Mouse (Mus musculus) adrenal gland, adult 18-20 months (tissue): ENCODE results near the gene Mall. TPM values are rescaled to one million over a fixed set of nuclear protein-coding genes. Genes with fewer than 3 reads are reported as not detected.

Experiments used
- DNase-seq, 2 experiments: peaks; one replicate each; pipeline ENCODE4 v3.0.0; 2021 to 2022; ENCODE audit warnings: low spot score in 2 of 2
- long read RNA-seq, 2 experiments: library from polyadenylated mRNA; stranded (forward); transcript quantifications; one replicate each; pipeline ENCODE4 v2.0.0; 2021
- total RNA-seq, 2 experiments: library from RNA; stranded (reverse); gene quantifications; 1 replicate in 1 of 2; 2 replicates in 1 of 2; pipeline ENCODE4 v1.2.3; 2021

Mall gene
- 1 to 10 TPM; 1.2 to 5.9 TPM for total RNA-seq
- long read RNA-seq, experiment 1, partial matches to known transcripts = 0 of 2 reads
- long read RNA-seq, experiment 1, other reads (novel, unspliced or antisense) = 1 of 2 reads
- long read RNA-seq, experiment 2, partial matches to known transcripts = 0 of 2 reads
- long read RNA-seq, experiment 2, other reads (novel, unspliced or antisense) = 1 of 2 reads

DNA sequence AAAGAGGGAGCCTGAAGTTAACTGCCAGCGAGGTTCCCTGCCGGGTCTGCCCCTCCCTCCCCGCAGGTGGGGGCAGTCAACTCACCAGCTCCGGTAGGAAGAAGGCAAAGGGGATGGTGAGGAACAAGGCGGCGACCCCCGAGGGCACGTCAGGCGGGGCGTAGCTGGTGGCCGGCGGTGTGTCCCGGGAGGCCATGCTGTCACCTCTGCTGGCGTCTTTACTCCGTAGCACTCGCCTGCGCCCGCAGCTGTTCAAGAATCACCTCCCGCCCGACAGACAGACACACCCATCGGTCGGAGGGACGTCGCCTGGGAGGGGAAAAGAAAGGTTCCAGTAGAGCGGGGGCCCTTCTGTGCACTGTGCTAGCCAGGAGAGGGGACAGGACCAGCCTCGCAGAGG, at the start of gene Mall:
Gene Mall (minus strand): TSS at position 262 of the 400 bp plus-strand sequence.
- no peak for DNase-seq

DNA sequence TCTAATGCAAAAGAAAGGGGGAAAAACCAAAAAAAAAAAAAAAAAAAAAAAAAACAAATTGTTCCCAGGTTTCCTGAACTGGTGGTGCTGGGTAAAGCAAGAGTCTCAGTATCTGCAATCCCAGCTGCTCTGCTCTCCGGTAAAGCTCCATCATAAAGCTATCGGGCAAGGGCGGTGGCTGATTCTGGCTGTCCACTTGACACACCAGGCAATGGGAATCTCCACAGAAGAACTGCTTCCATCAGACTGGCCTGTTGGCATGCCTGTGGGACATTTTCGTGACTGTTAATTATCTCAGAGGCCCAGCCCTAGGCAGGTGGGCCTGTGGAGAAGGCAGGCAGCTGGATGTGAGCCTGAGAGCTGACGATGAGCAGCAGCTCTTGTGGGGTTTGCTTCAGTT, 48.7 kb upstream of the Mall start:
- DNase-seq = no peak

DNA sequence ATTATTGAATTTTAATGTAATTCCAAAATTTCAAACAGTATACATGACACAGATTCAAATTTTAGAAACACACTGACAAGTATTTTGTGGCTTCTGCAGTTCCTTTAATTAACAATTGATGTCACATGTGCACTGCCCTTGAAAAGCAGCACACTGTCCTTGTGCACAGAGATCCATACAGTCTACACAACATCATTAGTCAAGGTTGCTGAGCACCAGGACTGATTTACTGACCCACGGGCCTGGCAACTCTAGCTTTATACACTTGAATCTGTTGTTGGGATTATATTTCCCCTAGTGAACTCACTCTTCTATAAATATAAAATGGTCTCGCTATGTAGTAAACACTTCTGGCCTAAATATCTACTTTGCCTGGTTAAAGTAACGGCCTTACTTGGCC, 45.3 kb upstream of the Mall start:
- no peak for DNase-seq

DNA sequence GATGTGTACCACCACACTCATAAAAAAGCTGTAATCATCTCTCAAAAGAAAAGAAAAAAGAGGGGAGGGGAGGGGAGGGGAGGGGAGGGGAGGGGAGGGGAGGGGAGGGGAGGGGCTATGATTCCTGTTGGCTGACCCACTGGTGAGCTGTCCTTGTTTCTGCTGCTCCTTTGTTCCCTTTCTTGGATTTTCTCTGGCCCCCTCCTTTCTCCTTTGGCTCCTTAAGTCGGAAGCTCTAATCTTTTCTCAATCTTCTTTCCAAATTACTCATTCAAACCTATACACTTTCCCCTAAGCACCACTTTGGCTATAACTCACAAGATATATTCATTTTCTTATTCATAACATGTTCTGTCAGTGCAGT, 44.8 kb upstream of the Mall start:
- no peak for DNase-seq

DNA sequence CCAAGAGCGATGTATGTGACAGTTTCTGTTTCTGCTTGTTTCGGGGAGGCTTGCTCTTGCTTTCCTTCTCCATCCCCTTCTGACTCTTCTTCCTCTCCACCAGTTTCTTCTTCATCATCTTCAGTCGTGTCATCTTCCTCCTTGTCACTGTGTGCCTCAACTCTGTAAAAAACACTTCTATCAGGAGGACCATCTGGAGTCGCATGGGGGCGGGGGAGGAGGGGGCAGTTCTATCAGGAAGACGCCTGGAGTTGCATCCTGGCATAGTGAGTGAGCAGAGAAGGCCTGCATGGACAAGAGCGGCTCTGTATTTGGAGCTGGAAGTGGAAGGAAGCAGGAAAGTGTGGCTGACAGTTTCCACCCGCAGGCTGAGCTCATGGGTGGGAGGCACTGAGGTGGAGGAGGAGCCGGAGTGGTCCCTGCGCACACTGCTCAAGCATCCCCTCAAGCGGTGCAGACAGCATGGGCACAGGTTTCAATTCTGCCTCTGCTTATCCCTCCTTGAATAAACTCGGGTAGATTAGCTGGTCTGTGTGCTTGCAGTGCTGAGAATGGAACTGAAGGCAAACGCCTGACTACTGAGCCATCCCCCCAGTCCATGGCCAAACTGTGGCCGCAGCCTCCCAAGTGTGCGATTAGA, 44.3 kb upstream of the Mall start:
- no peak for DNase-seq

DNA sequence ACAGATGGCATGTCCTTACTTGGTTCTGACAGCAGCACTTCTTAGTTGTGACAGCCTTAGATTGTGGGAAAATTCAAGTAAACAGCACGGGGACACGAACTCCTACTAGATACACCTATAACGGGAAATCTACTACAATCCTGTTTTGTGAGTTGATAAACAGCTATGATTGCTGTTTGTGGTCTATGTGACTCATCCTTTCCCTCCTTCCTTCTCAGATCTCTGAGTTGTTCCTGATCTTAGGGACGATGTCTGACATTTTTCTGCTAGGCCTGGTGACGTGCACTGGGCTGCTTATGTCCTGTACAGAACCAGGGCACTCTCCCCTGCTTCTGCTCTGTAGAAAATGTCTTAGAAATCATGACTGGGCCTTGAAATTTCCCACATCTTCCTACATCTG, 31.9 kb upstream of the Mall start:
- DNase-seq = no peak

DNA sequence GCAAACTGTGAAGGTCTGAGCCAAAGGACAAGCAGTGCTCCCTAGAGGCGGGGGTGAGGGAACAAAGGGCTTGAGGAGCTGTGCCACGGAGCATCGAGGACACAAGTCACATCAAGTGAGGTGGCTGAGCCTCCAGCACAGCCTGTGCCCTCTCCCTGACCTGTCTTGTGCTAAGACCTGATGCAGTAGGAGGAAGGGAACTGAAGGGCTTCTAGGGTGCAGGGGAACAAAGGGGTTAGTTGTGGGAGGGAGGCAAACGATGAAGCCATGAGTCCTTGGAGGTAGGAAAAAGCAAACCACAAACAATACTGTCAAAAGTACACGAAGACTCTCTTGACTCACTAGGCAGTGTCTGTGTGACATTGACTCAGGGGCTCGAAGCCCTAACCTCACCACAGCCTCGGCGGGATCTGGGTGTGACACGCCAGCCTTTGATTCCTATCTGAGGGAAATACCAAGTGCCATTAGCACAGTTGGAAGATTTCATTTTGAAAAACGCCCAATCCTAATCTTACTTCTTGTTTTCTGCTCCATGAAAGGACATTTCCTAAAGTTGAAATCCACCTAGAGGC, 30.8 kb upstream of the Mall start:
- no peak for DNase-seq

DNA sequence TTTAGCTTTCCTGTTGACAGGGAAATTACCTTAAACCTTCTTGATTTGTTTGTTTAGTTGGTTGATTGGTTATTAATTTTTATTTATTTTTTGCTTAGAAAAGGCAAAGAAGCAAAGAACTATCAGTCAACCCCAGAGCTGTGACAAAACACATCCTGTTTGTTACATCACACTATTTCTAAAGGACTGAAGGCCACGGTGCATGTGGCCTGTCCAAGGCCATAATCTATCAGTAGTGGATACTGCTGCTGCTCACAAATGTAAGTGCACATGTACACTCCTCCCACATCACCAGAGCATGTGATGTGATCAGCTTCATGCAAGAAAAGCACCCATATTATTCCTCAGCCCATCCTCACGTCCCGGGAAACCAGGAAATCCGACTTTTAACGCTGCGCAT, 30.3 kb upstream of the Mall start:
- DNase-seq = no peak

DNA sequence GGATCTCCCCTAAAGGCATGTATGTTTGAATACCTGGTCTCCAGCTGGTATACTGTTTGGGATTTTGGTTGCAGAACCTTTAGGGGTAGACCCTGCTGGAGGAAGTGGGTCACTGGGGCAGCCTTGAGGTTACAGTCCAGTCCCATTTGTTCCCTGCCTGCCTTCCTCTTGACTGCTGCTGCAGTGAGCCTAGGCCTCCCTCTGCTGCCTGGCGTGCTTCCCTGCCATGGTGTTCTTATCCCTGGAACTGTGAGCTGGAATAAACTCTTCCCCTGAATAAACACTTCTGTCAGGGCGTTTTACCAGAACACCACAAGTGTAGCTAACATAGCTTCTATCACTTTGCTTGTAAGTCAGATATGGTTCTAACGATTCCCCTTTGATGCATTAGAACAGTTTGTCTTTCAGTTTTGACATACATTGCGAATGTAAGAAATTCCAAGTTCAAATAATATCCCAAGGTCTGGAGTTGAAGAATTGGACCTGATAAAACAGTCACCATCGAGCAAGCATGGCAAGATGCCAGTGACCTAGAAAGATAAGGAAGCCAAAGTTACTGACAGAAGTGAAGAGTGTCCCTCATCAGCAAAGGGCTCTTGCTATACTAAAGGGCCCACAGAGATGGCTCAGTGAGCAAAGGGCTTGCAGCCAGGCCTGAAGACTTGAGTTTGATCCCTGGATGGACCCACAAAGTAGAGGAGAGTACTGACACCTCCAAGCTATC, 29.6 kb upstream of the Mall start:
- peak in 1 of 2 experiments; percentile 61 for DNase-seq

DNA sequence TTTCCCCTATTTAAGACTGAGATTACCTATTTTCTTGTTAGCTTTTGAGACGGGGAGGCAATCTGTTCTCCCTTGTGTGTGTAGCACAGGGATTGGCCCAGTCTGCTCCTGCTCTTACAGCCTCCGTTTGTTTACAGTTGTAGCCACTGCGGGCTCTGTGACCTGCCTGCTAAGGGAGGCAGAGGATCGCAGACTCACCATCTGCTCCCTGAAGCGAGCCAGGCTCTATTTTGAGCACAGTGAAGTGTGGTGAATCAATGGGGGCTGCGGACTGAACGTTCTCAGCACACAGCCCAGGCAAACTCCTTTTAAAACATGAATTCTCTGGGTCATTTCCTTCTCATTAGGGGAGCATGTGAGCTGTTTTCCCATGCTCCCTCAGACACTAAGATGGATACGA, 27.4 kb upstream of the Mall start:
- DNase-seq = no peak

DNA sequence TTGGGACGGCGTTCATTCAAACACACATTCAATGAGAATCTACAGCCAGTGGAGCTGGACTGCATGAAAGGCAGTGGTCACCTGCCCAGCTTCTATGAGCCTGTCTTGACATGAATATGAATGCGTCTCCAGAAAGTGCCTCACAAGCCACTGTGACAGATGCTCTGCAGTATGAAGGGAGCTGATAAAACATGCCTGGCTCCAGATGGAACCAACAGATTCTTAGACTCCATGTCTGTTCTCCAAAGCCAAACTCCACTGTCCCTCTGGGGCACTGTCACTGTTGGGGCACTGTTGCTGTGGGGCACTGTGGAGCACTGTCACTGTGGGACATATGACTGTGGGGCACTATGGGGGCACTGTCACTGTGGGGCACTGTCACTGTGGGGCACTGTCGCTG, 24.4 kb upstream of the Mall start:
- DNase-seq = no peak

DNA sequence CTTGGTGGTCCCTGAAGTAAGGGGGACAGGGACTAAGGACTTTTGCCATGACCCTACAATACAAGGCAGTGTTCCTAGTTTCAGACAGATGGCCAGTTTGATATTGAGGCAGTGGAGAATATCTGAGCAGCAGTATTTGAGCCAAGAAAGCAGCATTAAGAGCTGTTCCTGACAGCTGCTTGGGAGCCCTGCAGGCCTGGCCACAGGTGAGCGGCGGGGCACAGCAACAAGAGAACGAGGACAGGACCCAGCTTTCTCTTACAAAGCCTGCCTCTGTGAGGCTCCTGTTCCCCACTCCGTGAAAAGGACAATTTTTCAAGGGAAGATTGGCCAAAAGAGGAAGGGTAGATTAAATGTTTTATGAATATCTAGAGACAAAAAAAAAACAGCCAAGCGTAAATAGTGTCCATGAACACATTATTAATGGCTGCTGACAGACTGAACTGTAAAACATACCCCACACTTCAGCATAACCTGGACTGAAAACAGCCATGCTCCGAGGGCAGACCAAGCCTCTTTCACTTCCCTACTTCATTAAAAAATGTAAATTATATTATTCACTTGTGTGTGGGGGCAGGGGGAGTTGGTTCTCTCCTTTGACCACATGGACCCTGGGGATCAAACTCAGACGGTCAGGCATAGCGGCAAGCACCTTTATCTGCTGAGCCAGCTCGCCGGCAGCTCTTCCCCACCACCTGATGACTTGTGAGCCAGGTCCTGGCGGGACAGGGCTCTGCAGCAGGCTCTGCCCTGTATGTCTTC, 22.3 kb upstream of the Mall start:
- DNase-seq = no peak

DNA sequence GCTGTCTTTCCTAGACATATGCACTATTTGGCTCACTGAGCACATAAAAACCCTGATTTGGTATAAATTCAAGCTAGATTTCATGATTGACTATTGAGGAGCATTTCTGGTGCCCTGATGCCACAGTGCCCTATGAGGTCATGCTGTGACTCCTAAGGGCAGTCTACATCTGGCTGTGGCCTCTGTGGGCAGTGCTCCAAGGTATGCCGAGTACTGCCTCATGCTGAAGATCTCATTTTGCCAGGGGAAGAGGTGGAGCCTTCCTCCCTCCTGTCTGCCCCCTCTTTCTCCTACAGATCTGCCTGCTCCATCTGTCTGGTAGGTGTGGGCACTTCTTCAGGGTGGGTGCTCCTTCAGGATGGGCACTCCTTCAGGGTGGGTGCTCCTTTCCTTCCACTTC, 19.6 kb upstream of the Mall start:
- DNase-seq = no peak

DNA sequence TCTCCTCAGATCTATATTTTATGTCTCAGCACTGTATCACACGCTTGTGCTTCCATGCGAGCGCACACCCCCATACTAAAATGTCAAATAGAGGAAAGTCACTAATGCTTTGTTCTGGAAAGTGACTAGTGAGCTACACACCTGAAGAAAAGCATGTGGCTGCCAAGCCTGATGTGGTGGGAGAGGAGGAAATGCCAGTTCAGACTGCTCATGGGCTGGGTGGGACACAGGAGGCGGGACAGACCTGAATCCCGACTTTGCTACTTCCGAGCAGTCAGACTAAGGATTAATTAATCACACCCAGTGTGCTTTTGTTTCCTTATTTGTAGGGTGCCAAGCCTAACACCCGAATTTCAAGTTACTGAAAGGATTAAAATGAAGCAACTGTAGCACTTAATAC, 18.6 kb upstream of the Mall start:
- no peak for DNase-seq

DNA sequence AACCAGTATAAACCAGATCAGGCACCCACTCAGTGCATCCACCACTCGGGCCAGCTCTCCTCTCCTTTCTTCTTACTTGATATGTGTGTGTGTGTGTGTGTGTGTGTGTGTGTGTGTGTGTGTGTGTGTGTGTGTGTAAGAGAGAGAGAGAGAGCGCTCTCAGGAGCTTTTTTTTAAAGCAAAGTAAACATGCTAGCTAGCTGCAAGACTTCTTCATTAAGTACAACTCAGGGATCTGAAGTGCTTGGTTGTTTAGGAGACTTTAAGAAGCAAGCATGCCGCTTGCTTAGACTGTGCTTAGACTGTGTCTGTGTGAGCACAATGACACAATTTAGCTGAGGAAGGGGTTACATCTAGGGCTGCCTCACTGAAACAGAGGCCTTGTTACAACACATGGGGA, 12.9 kb upstream of the Mall start:
- no peak for DNase-seq

DNA sequence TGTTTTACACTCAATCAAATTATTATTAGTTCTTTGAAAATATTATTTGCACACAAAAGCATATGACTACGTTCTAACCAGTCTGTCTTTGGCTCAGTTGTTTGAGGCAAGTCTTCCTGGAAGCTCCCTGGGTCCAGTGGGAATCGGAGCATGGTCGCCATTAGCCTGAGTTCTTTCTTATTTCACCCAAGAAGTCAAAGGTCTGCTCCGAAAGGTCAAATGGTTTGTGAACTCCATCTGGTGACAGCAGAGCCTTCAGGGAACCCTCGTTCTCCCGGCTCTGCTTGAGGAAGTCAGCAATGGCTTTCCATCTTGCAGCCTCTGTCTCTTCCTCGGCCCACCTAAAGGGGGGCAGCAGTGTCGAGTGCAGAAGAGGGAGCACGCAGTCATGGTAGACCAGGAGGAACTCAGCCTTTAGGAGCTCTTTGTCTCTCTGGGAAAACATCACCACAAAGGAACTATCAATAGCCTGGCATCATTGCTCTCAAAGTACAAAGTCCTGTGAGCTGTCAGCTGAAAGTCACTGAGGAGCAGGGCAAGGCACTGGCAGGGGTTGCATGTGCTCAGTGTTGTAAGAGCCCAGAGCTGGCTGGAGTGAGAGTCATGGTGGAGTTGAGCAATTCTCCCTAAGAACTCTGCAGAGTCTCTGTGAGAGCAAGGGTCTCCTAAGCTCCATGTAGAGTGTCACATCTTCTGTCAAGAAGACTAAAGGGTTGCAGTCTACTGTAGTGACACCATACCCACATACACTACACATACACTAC, 11.2 kb upstream of the Mall start:
- no peak for DNase-seq

DNA sequence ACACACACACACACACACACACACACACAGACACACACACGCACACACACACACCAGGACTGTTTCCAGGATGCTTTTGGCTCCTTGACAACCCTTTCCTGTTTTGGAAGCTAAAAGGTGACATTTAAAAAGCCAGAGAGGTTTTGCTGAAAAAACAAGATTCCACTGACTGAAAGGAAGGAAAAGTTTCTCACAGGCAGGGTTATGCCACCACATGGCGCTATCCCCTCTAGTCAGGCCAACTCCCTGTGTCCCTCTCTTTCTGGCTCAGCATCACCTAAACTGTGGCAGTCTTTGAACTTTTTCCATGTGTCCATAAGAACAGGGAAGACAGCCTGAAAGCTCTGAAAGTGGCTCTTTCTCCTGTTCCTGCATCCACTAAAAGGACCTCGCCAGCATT, 8.2 kb upstream of the Mall start:
- DNase-seq = no peak

DNA sequence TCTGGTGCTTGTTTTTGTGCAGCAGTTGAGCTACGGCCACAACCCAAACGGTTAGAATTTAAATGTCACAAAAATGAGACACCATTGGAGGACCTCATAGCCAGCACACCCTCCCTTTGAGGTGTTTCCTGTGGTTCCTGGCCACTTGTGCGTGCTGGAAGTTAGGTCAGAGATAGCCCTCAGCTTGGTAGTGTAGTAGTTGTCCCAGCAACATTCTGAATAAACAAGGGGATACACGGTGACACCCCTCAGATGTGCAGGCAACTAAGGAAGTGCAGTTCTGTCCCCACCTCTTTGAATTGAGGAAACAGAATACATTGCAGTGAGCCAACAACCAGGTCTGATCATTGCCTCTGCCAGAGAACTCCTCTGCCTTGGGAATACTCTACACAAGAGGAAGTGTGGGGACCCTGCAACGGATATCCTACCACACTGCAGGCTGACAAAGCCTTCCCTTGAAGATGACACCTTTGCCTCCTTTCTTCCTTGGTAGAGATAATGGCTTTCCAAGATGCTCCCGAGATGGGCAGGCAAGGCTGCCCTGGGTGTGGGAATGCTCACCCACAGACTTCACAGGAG, 7.0 kb upstream of the Mall start:
- no peak for DNase-seq

DNA sequence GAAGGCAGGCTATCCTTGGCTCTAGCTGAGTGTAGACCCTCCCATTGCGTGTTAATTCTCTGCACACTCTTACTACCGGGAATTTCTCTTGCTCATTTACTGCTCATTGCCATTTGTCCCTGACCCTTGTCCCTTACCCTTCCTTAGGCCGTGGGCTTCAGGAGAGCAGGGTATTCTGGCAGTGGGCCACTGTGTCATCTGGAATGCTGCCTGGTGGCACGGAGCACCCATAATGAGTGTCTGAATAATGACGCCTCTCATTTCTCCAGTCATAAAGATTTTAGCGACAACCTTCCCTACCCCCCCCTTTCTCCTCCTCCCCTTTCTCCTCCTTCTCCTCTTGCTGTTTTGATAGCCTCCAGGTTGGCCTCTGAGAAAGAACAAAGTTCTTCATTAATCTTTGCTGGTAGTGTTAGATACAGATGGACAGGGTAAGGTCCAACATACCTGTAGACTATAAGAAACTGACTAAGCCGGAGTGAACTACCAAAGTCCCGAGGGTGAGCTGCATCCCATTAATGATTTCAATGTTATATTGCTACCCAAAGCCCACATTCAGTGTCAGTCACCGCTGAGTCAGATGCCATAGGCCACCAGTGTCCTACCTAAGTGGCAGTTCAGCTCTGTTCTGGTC, 5.9 kb upstream of the Mall start:
- DNase-seq = no peak

DNA sequence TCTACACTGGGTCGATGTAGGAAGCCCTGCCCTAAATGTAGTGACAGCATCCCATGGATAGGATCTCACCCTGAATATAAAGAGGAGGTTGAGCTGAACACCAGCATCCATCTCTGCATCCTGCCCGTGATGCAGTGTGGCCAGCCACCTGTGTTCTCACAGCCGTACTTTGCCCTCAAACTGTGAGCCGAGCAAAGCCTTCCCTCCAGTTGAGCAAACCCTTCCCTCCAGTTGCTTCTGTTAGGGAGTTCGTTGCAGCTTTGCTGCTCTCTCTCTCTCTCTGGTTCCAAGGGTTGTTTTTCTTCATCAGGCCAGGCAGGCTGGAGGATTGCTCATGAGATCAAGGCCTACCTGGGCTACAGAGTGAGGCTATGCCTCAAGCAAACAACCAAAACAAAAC, 5.2 kb upstream of the Mall start:
- DNase-seq = no peak
